Mouse (Mus musculus) C2C12 (cell line): ENCODE results near the gene Rac2. TPM values are rescaled to one million over a fixed set of nuclear protein-coding genes. Genes with fewer than 3 reads are reported as not detected.

ENCODE experiments used
- H3K27me3 ChIP-seq: one replicate; pipeline ENCODE4 v1.6.1; 2011; ENCODE audit not compliant: control insufficient read depth, insufficient read depth, insufficient read length
- H3K36me3 ChIP-seq: one replicate; pipeline ENCODE4 v1.6.1; 2011; ENCODE audit not compliant: control insufficient read depth, insufficient read depth
- H3K4me3 ChIP-seq: one replicate; pipeline ENCODE4 v1.5.1; 2011; ENCODE audit warnings: mild to moderate bottlenecking, control low read depth; ENCODE audit not compliant: poor library complexity, insufficient read depth, severe bottlenecking
- H3K79me2 ChIP-seq: one replicate; pipeline ENCODE4 v1.6.1; 2011; ENCODE audit not compliant: control insufficient read depth, insufficient read depth
- H3K79me3 ChIP-seq: one replicate; pipeline ENCODE4 v1.6.1; 2011; ENCODE audit warnings: low read depth, control low read depth
- H3ac ChIP-seq: one replicate; pipeline ENCODE3; 2011; ENCODE audit warnings: low read depth; ENCODE audit not compliant: control insufficient read depth, insufficient read length
- CEBPB ChIP-seq: IDR thresholded peaks from one replicate; pipeline ENCODE4 v1.6.1; 2011; ENCODE audit warnings: low read depth, mild to moderate bottlenecking, control low read depth, moderate library complexity
- CTCF ChIP-seq: IDR thresholded peaks from one replicate; pipeline ENCODE4 v1.5.1; 2011; ENCODE audit not compliant: control insufficient read depth, insufficient read depth, insufficient read length
- FOSL1 ChIP-seq: IDR thresholded peaks from one replicate; pipeline ENCODE4 v1.8.0; 2011; ENCODE audit warnings: mild to moderate bottlenecking, low read length; ENCODE audit not compliant: poor library complexity, insufficient read depth, severe bottlenecking
- MAX ChIP-seq: IDR thresholded peaks from one replicate; pipeline ENCODE4 v1.6.1; 2011; ENCODE audit warnings: mild to moderate bottlenecking, control low read depth
- MYOD1 ChIP-seq: IDR thresholded peaks from one replicate; pipeline ENCODE4 v1.6.1; 2011; ENCODE audit warnings: low read depth; ENCODE audit not compliant: control insufficient read depth, insufficient read length
- MYOG ChIP-seq: IDR thresholded peaks from one replicate; pipeline ENCODE4 v1.6.1; 2011; ENCODE audit not compliant: control insufficient read depth, insufficient read length; ENCODE audit errors: extremely low read depth
- USF1 ChIP-seq: IDR thresholded peaks from one replicate; pipeline ENCODE4 v1.6.1; 2011; ENCODE audit warnings: low read depth, mild to moderate bottlenecking, control low read depth, moderate library complexity
- polyA plus RNA-seq: library from polyadenylated mRNA; unstranded; fragments of >200 nt; fragmentation: generic; extraction: Trizol; gene quantifications from one replicate; pipeline ENCODE4 v1.2.1, GENCODE M21; 2012; ENCODE audit warnings: missing spikeins

The Rac2 gene
- polyA plus RNA-seq, 1 experiment = not detected

DNA sequence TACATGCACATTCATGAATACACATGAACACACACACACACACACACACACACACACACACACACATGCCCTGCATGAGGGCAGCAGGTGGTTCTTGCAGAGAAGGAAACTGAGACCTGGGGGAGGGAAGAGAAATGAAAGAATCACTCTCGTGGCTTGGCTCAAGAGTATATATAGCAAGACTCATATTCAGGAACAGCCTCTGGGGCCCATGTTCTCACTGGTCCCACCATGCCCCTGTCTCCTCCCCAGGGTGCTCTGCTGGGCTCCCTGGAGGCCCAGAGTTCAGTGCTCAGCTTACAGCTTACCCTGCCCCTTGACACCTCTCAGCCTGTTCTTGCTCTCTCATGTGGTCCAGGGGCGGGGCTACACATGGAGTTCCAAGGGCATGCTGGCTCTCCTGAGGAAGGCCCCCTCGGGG, 32.8 kb upstream of the Rac2 start:
- H3K79me3 ChIP-seq = no peaks in the 10 kb centered on the region
- no peaks in the 10 kb centered on the region for H3K36me3 ChIP-seq
- H3K4me3 ChIP-seq = no peak overlapping the region
- no peak for TF ChIP-seq FOSL1
- no peak for TF ChIP-seq CTCF
- no peak for TF ChIP-seq USF1
- TF ChIP-seq MYOD1 = no peak
- no peak for TF ChIP-seq MAX
- TF ChIP-seq CEBPB = no peak
- no peak for TF ChIP-seq MYOG
- no peak overlapping the region for H3ac ChIP-seq
- H3K27me3 ChIP-seq = peaks cover 18% of the 10 kb centered on the region
- H3K79me2 ChIP-seq = no peaks in the 10 kb centered on the region

DNA sequence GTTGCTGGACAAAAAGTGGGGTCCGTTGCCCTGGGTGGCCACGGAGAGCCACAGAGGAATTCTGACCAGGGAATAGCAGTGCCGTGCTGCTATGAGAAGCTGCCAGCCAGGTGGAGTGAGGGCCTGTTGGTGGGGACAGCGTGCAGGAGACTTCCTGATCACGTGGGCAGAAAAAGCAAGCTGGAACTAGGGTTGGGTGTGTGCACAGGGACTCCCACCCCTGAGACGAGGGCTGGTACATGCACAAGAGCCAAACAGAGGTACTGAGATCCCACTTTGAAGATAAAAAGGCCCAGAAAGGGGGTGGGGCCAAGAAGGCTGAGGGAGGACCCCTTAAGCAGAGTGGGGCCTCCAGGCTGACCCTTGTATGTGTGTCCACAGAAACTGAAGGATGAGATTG, 31.7 kb upstream of the Rac2 start:
- H3K79me2 ChIP-seq = no peaks in the 10 kb centered on the region
- no peaks in the 10 kb centered on the region for H3K79me3 ChIP-seq

GRCm38 (mm10) chr15:78601180-78601579, 28.6 kb upstream of the Rac2 start:
- Histone ChIP-seq H3K36me3 (no peaks in the 10 kb centered on the region), H3K4me3 (no peak overlapping the region), H3K27me3 (peaks cover 35% of the 10 kb centered on the region), H3K79me2 (no peaks in the 10 kb centered on the region), H3K79me3 (no peaks in the 10 kb centered on the region), H3ac (no peak overlapping the region)
- TF ChIP-seq CEBPB = no peak
- TF ChIP-seq MAX = no peak
- TF ChIP-seq CTCF = no peak
- TF ChIP-seq USF1 = no peak

More for the DNA sequence above, 31.7 kb upstream of the Rac2 start:
- Histone ChIP-seq H3K4me3 (no peak overlapping the region), H3ac (no peak overlapping the region), H3K27me3 (peaks cover 29% of the 10 kb centered on the region), H3K36me3 (no peaks in the 10 kb centered on the region)
- TF ChIP-seq MYOG (no peak), USF1 (peak; percentile 18)

GRCm38 (mm10) chr15:78599529-78600193, 27.1 kb upstream of the Rac2 start:
- Histone ChIP-seq H3ac (no peak overlapping the region), H3K4me3 (no peak overlapping the region), H3K27me3 (peaks cover 30% of the 10 kb centered on the region), H3K79me2 (no peaks in the 10 kb centered on the region), H3K79me3 (no peaks in the 10 kb centered on the region), H3K36me3 (no peaks in the 10 kb centered on the region)
- TF ChIP-seq MYOG (no peak), CEBPB (no peak), MYOD1 (no peak), FOSL1 (no peak)

DNA sequence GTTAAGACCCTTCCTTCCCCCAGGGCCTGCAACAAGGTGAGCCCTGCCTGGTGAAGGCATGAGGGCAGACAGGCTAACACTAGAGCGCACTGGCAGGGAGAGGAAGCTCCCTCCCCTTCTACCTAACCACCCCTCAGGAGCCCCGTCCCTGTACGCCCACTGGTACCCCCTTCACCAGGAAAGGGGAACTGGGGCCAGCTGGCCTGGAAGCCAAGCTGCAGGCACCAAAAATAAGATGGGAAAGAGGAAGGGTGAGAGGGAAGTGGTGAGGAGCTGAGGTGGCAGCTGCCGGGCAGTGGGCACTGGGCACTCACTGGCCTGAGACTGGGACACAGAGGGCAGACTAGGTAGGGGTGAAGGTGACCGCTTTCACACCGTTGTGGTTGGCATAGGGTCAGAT, 26.5 kb upstream of the Rac2 start:
- no peak overlapping the region for H3K4me3 ChIP-seq
- H3K79me2 ChIP-seq = no peaks in the 10 kb centered on the region
- no peaks in the 10 kb centered on the region for H3K79me3 ChIP-seq
- TF ChIP-seq MYOD1 = no peak
- no peak for TF ChIP-seq CTCF
- TF ChIP-seq CEBPB = no peak
- TF ChIP-seq USF1 = no peak
- TF ChIP-seq FOSL1 = no peak
- no peak for TF ChIP-seq MYOG
- TF ChIP-seq MAX = no peak
- H3K27me3 ChIP-seq = peaks cover 29% of the 10 kb centered on the region
- no peaks in the 10 kb centered on the region for H3K36me3 ChIP-seq
- H3ac ChIP-seq = no peak overlapping the region

DNA sequence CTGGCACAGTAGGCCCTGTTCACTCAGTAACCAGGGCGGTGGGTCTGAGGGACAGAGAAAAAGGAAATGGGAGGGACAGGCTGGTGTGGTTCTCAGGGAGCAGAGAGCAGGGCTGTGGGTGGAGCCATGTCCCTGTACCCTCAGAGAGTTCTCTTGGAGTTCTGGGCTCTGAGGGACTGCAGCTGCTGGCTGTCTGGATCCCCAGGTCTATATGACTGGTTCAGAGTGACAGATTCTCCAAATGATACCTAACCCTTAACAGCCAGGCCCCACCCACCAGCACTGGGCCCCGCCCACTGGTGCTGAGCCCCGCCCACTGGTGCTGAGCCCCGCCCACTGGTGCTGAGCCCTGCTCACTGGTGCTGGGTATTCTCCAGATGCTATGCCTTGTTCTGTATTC, 25.1 kb upstream of the Rac2 start:
- H3K27me3 ChIP-seq = peaks cover 27% of the 10 kb centered on the region
- no peaks in the 10 kb centered on the region for H3K79me2 ChIP-seq
- H3K4me3 ChIP-seq = no peak overlapping the region
- H3ac ChIP-seq = no peak overlapping the region
- TF ChIP-seq CEBPB (no peak), USF1 (no peak), MAX (no peak)
- no peaks in the 10 kb centered on the region for H3K36me3 ChIP-seq
- H3K79me3 ChIP-seq = no peaks in the 10 kb centered on the region
